Mouse (Mus musculus) adrenal gland, postnatal 4 days (tissue): ENCODE results near the gene Gm4969. TPM values are rescaled to one million over a fixed set of nuclear protein-coding genes. Genes with fewer than 3 reads are reported as not detected.
"Not testable (repeated sequence)": the region's sequence is repeated elsewhere in the genome, so short reads cannot be mapped to it uniquely, and the experiment has no call there.

Experiments used
- DNase-seq, 2 experiments: peaks; one replicate each; pipeline ENCODE4 v3.0.0; 2021 to 2022; ENCODE audit warnings: low spot score in 2 of 2, mixed read lengths in 2 of 2
- total RNA-seq, 2 experiments: library from RNA; stranded (reverse); gene quantifications; 2 replicates each; pipeline ENCODE4 v1.2.3; 2021

Gene Gm4969
- total RNA-seq, 2 experiments from 2014 or later, result 0.59 to 0.98 TPM

GRCm38 (mm10) chr7:19075723-19076585, 42.2 kb downstream of the Gm4969 start, which contains the start of gene Dmwd:
Dmwd (plus strand) TSS chr7:19076227.
- peak; percentile 83 to 87 for DNase-seq

- DNase-seq, result no peak
These were observed 42.9 kb downstream of the Gm4969 start for GRCm38 (mm10) chr7:19075231-19075630.

GRCm38 (mm10) chr7:19074494-19074893, 43.7 kb downstream of the Gm4969 start:
- no peak for DNase-seq

- DNase-seq, result no peak
These were observed 44.7 kb downstream of the Gm4969 start for GRCm38 (mm10) chr7:19073504-19073903.

- not testable (repeated sequence) for DNase-seq
These were observed 47.1 kb downstream of the Gm4969 start for GRCm38 (mm10) chr7:19071024-19071423.

- DNase-seq, result no peak
These were observed 48.7 kb downstream of the Gm4969 start for GRCm38 (mm10) chr7:19069500-19069899.

- DNase-seq, result no peak
These were observed 49.5 kb downstream of the Gm4969 start for GRCm38 (mm10) chr7:19068707-19069106.

GRCm38 (mm10) chr7:19067935-19068334, 50.2 kb downstream of the Gm4969 start:
- no peak for DNase-seq

- DNase-seq, result no peak
These were observed 51.1 kb downstream of the Gm4969 start for GRCm38 (mm10) chr7:19067063-19067462.

GRCm38 (mm10) chr7:19065896-19066295, 52.3 kb downstream of the Gm4969 start:
- DNase-seq, result no peak

GRCm38 (mm10) chr7:19057405-19057804, 60.8 kb downstream of the Gm4969 start:
- DNase-seq, result no peak

- DNase-seq, result no peak
These were observed 63.1 kb downstream of the Gm4969 start for GRCm38 (mm10) chr7:19055108-19055507.

GRCm38 (mm10) chr7:19054777-19055076, 63.4 kb downstream of the Gm4969 start:
- no peak for DNase-seq

GRCm38 (mm10) chr7:19054047-19054776, 64.0 kb downstream of the Gm4969 start, which contains the start of gene Rsph6a:
Rsph6a (plus strand) TSS chr7:19054690.
- DNase-seq, result no peak

- no peak for DNase-seq
These were observed 65.0 kb downstream of the Gm4969 start for GRCm38 (mm10) chr7:19053136-19053532.

GRCm38 (mm10) chr7:19052345-19053135, 65.6 kb downstream of the Gm4969 start:
- DNase-seq, result no peak

GRCm38 (mm10) chr7:19051161-19051560, 67.0 kb downstream of the Gm4969 start:
- DNase-seq, result no peak

- DNase-seq, result no peak
These were observed 68.0 kb downstream of the Gm4969 start for GRCm38 (mm10) chr7:19050172-19050571.

GRCm38 (mm10) chr7:19049252-19049651, 68.9 kb downstream of the Gm4969 start:
- DNase-seq, result no peak
